Mouse (Mus musculus) lung, embryonic 14.5 days (tissue): ENCODE data around the gene Gnai2. TPM values are rescaled to one million over a fixed set of nuclear protein-coding genes. Genes with fewer than 3 reads are reported as not detected.
A peak's percentile ranks its signal among the peaks of the same experiment; 100 is the strongest.

Source experiments
- ATAC-seq: fragments of 200-750 bp; cut with Nextera tagmentation; 2 replicates; pipeline ENCODE4 v1.8.0; 2017; ENCODE audit warnings: mild to moderate bottlenecking, moderate TSS enrichment, moderate library complexity; ENCODE audit not compliant: insufficient read depth
- DNase-seq: peaks from one replicate; pipeline ENCODE4 v3.0.0-alpha.2; 2015
- H3K27ac ChIP-seq: fragments of 300-500 bp; sonication (generic); 2 replicates; pipeline ENCODE4 v1.5.1; 2014; ENCODE audit warnings: low read depth, mild to moderate bottlenecking, moderate library complexity
- H3K27me3 ChIP-seq: fragments of 300-500 bp; sonication (generic); 2 replicates; pipeline ENCODE4 v1.6.1; 2014; ENCODE audit warnings: low read length, control low read depth; ENCODE audit not compliant: insufficient read depth
- H3K36me3 ChIP-seq: fragments of 300-500 bp; sonication (generic); 2 replicates; pipeline ENCODE4 v1.6.1; 2014; ENCODE audit warnings: control low read depth; ENCODE audit not compliant: insufficient read depth
- H3K4me1 ChIP-seq: fragments of 300-500 bp; sonication (generic); 2 replicates; pipeline ENCODE4 v1.6.1; 2014; ENCODE audit warnings: antibody characterized with exemption, control low read depth; ENCODE audit not compliant: insufficient read depth
- H3K4me2 ChIP-seq: fragments of 300-500 bp; sonication (generic); 2 replicates; pipeline ENCODE4 v1.6.1; 2014; ENCODE audit warnings: mild to moderate bottlenecking
- H3K4me3 ChIP-seq: fragments of 300-500 bp; sonication (generic); 2 replicates; pipeline ENCODE4 v1.5.1; 2014; ENCODE audit warnings: low read depth, low read length
- H3K9ac ChIP-seq: fragments of 300-500 bp; sonication (generic); 2 replicates; pipeline ENCODE4 v1.6.1; 2014
- H3K9me3 ChIP-seq: fragments of 300-500 bp; sonication (generic); 2 replicates; pipeline ENCODE4 v1.6.1; 2016; ENCODE audit warnings: low read depth, low read length, control low read depth
- CTCF ChIP-seq: IDR thresholded peaks from 2 replicates; pipeline ENCODE4 v1.5.1; 2016; ENCODE audit warnings: antibody characterized with exemption, low read depth
- WGBS: fragments of 180-500 bp; shearing (Covaris S2); extraction: QIAGEN DNeasy Blood & Tissue Kit; methylation state at CpG from one replicate; pipeline ENCODE4 v1.1.7; 2014; 5-methylcytosine and 5-hydroxymethylcytosine counted together
- polyA plus RNA-seq: library from polyadenylated mRNA; unstranded; fragments of >200 nt; fragmentation: Nextera tagmentation; extraction: Ambion mirVana; gene quantifications from 2 replicates; pipeline ENCODE4 v1.2.1, GENCODE M21; 2014

The Gnai2 gene
- polyA plus RNA-seq, 1 experiment from 2014 or later = 419 TPM

- DNase-seq (peak; percentile 31), ATAC-seq (0 out of 2 replicates have a peak, but pooled peaks have one; percentile 4)
- H3K4me1 ChIP-seq = peaks cover 23% of the 10 kb centered on the region; the same call in 1 of the 2 replicates
- TF ChIP-seq CTCF = no peak
- peak overlapping the region; percentile 10; the same call in 1 of the 2 replicates for H3K27ac ChIP-seq
- H3K4me3 ChIP-seq = 0 out of 2 replicates have a peak overlapping the region, but pooled peaks have one; percentile 7
- no peaks in the 10 kb centered on the region for H3K27me3 ChIP-seq
- 30% methylated on average over 23 of the region's 23 CpGs for WGBS
- H3K4me2 ChIP-seq = peak overlapping the region; percentile 25; the same call in 1 of the 2 replicates
- H3K9ac ChIP-seq = peak overlapping the region; percentile 9; the same call in 1 of the 2 replicates
- H3K36me3 ChIP-seq = no peaks in the 10 kb centered on the region
- H3K9me3 ChIP-seq = no peaks in the 10 kb centered on the region
Observed at GRCm38 (mm10) chr9:107605041-107605661, 30.0 kb downstream of the Gnai2 start.

- Histone ChIP-seq H3K36me3 (no peaks in the 10 kb centered on the region), H3K4me3 (no peak overlapping the region), H3K9ac (no peak overlapping the region), H3K9me3 (no peaks in the 10 kb centered on the region), H3K27ac (no peak overlapping the region), H3K27me3 (no peaks in the 10 kb centered on the region), H3K4me1 (peaks cover 15% of the 10 kb centered on the region; the same call in 1 of the 2 replicates), H3K4me2 (no peak overlapping the region)
- ATAC-seq (no peak), DNase-seq (no peak)
- TF ChIP-seq CTCF = no peak
- 76% methylated on average over 6 of the region's 6 CpGs for WGBS
Observed at GRCm38 (mm10) chr9:107603251-107603650, 31.9 kb downstream of the Gnai2 start.

DNA sequence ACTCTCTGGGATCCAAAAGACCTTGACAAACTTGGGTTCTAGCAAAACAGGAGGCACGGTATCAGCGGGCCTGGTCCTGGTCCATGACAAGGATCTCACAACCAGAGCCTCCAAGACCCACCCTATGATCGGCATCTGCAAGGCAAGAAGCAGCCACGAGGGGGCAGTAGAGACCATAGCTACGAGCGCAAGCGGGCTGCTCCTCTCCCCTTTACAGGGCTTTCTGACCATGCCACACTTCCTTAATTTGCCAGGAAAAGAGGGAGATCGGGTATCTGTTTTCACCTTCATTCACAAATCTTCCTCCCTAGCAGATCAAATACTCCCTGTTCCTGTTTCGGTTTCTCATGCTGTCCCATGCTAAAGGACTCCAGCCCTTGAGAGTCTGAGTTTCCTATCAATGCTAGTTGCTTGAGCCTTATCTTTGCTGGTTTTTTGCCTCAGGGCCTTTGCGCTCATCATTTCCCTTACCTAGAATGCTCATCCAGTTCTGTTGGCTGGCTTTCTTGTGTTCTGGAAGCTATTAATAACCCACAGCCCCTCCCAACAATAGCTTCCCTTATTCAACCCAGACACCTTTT, 33.0 kb downstream of the Gnai2 start:
- H3K4me2 ChIP-seq = no peak overlapping the region
- no peak overlapping the region for H3K4me3 ChIP-seq
- peak; percentile 51; the same call in 1 of the 2 replicates for ATAC-seq
- peaks cover 11% of the 10 kb centered on the region; the same call in 1 of the 2 replicates for H3K4me1 ChIP-seq
- DNase-seq = peak; percentile 97
- TF ChIP-seq CTCF = peak; percentile 99
- WGBS = 10% methylated on average over 10 of the region's 10 CpGs
- H3K9ac ChIP-seq = no peak overlapping the region
- no peaks in the 10 kb centered on the region for H3K9me3 ChIP-seq
- H3K36me3 ChIP-seq = no peaks in the 10 kb centered on the region
- H3K27ac ChIP-seq = no peak overlapping the region
- H3K27me3 ChIP-seq = no peaks in the 10 kb centered on the region

- Histone ChIP-seq H3K9me3 (no peaks in the 10 kb centered on the region), H3K27ac (no peak overlapping the region), H3K4me1 (peaks cover 5% of the 10 kb centered on the region; the same call in 1 of the 2 replicates), H3K4me3 (no peak overlapping the region), H3K36me3 (no peaks in the 10 kb centered on the region), H3K4me2 (no peak overlapping the region), H3K27me3 (no peaks in the 10 kb centered on the region), H3K9ac (no peak overlapping the region)
- no peak for TF ChIP-seq CTCF
- 78% methylated on average over 11 of the region's 11 CpGs for WGBS
- no peak for ATAC-seq
- no peak for DNase-seq
Observed at GRCm38 (mm10) chr9:107601275-107601674, 33.9 kb downstream of the Gnai2 start.

- no peak overlapping the region for H3K27ac ChIP-seq
- TF ChIP-seq CTCF = 0 out of 2 replicates have a peak, but pooled peaks have one; percentile 4
- DNase-seq (no peak), ATAC-seq (no peak)
- peaks cover 5% of the 10 kb centered on the region; the same call in 1 of the 2 replicates for H3K4me1 ChIP-seq
- H3K27me3 ChIP-seq = no peaks in the 10 kb centered on the region
- no peaks in the 10 kb centered on the region for H3K36me3 ChIP-seq
- no peaks in the 10 kb centered on the region for H3K9me3 ChIP-seq
- 77% methylated on average over 12 of the region's 12 CpGs for WGBS
- no peak overlapping the region for H3K9ac ChIP-seq
- no peak overlapping the region for H3K4me2 ChIP-seq
- H3K4me3 ChIP-seq = no peak overlapping the region
Observed at GRCm38 (mm10) chr9:107600745-107601144, 34.4 kb downstream of the Gnai2 start.

GRCm38 (mm10) chr9:107599842-107600241, 35.3 kb downstream of the Gnai2 start:
- TF ChIP-seq CTCF = no peak
- no peak overlapping the region for H3K9ac ChIP-seq
- no peak for ATAC-seq
- H3K27me3 ChIP-seq = no peaks in the 10 kb centered on the region
- WGBS = 56% methylated on average over 14 of the region's 14 CpGs
- no peak overlapping the region for H3K27ac ChIP-seq
- H3K4me2 ChIP-seq = no peak overlapping the region
- H3K9me3 ChIP-seq = no peaks in the 10 kb centered on the region
- peak; percentile 51 for DNase-seq
- no peak overlapping the region for H3K4me3 ChIP-seq
- peaks cover 2% of the 10 kb centered on the region; the same call in 1 of the 2 replicates for H3K4me1 ChIP-seq
- peaks cover 4% of the 10 kb centered on the region for H3K36me3 ChIP-seq

- Histone ChIP-seq H3K4me3 (no peak overlapping the region), H3K9ac (no peak overlapping the region), H3K9me3 (no peaks in the 10 kb centered on the region), H3K4me2 (no peak overlapping the region), H3K27me3 (no peaks in the 10 kb centered on the region), H3K36me3 (peaks cover 8% of the 10 kb centered on the region), H3K27ac (no peak overlapping the region), H3K4me1 (no peaks in the 10 kb centered on the region; the same call in 1 of the 2 replicates)
- no peak for TF ChIP-seq CTCF
- DNase-seq = no peak
- 81% methylated on average over 9 of the region's 9 CpGs for WGBS
- ATAC-seq = no peak
Observed at GRCm38 (mm10) chr9:107599433-107599832, 35.7 kb downstream of the Gnai2 start.
